Mouse (Mus musculus) lung, embryonic 14.5 days (tissue): ENCODE measurements around the gene Orm3. TPM values are rescaled to one million over a fixed set of nuclear protein-coding genes. Genes with fewer than 3 reads are reported as not detected.

Experiments used
- ATAC-seq: fragments of 200-750 bp; cut with Nextera tagmentation; 2 replicates; pipeline ENCODE4 v1.8.0; 2017; ENCODE audit warnings: mild to moderate bottlenecking, moderate TSS enrichment, moderate library complexity; ENCODE audit not compliant: insufficient read depth
- DNase-seq: peaks from one replicate; pipeline ENCODE4 v3.0.0-alpha.2; 2015
- H3K27ac ChIP-seq: fragments of 300-500 bp; sonication (generic); 2 replicates; pipeline ENCODE4 v1.5.1; 2014; ENCODE audit warnings: low read depth, mild to moderate bottlenecking, moderate library complexity
- H3K27me3 ChIP-seq: fragments of 300-500 bp; sonication (generic); 2 replicates; pipeline ENCODE4 v1.6.1; 2014; ENCODE audit warnings: low read length, control low read depth; ENCODE audit not compliant: insufficient read depth
- H3K36me3 ChIP-seq: fragments of 300-500 bp; sonication (generic); 2 replicates; pipeline ENCODE4 v1.6.1; 2014; ENCODE audit warnings: control low read depth; ENCODE audit not compliant: insufficient read depth
- H3K4me1 ChIP-seq: fragments of 300-500 bp; sonication (generic); 2 replicates; pipeline ENCODE4 v1.6.1; 2014; ENCODE audit warnings: antibody characterized with exemption, control low read depth; ENCODE audit not compliant: insufficient read depth
- H3K4me2 ChIP-seq: fragments of 300-500 bp; sonication (generic); 2 replicates; pipeline ENCODE4 v1.6.1; 2014; ENCODE audit warnings: mild to moderate bottlenecking
- H3K4me3 ChIP-seq: fragments of 300-500 bp; sonication (generic); 2 replicates; pipeline ENCODE4 v1.5.1; 2014; ENCODE audit warnings: low read depth, low read length
- H3K9ac ChIP-seq: fragments of 300-500 bp; sonication (generic); 2 replicates; pipeline ENCODE4 v1.6.1; 2014
- H3K9me3 ChIP-seq: fragments of 300-500 bp; sonication (generic); 2 replicates; pipeline ENCODE4 v1.6.1; 2016; ENCODE audit warnings: low read depth, low read length, control low read depth
- CTCF ChIP-seq: IDR thresholded peaks from 2 replicates; pipeline ENCODE4 v1.5.1; 2016; ENCODE audit warnings: antibody characterized with exemption, low read depth
- WGBS: fragments of 180-500 bp; shearing (Covaris S2); extraction: QIAGEN DNeasy Blood & Tissue Kit; methylation state at CpG from one replicate; pipeline ENCODE4 v1.1.7; 2014; 5-methylcytosine and 5-hydroxymethylcytosine counted together
- polyA plus RNA-seq: library from polyadenylated mRNA; unstranded; fragments of >200 nt; fragmentation: Nextera tagmentation; extraction: Ambion mirVana; gene quantifications from 2 replicates; pipeline ENCODE4 v1.2.1, GENCODE M21; 2014

Gene Orm3
- polyA plus RNA-seq: not detected in 2 replicates

DNA sequence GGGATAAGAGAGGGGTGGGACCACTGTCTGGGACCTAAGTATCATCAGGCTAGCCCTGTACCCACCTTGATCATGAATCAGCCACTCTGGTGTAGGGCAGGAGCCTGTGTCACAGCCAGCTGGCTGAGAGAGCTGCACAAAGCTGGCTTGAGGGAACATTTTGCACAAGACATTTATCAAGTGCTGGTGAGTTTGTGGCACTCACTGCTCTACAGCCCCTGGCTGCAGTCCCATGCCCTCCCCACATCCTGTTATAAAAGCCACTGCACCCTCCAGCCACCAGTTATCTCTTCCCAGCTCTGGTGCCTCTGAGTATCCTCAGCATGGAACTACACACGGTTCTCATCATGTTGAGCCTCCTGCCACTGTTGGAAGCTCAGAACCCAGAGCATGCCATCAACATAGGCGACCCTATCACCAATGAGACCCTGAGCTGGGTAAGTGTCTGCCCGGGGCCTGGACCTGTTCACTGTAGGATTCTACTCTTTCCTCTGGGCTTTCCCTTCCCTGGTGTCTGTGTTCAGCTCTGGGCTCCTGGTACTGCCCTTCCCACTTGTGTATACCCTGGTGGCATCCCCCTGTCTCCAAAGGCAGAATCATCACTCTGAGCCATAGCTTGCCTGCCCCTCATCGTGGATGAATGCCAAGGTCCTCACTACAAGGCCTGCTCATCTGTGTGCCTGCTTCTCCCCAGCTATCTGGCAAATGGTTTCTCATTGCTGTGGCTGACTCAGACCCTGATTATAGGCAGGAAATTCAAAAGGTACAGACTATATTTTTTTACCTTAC lies at the start of gene Orm3:
TSS of gene Orm3 (plus strand) at position 286 of the 789 bp plus-strand sequence.
- Histone ChIP-seq H3K36me3 (no peaks in the 10 kb centered on the region), H3K27me3 (no peaks in the 10 kb centered on the region), H3K4me2 (no peak within 1 kb of the TSS), H3K9me3 (no peaks in the 10 kb centered on the region), H3K4me1 (no peaks in the 10 kb centered on the region), H3K27ac (no peak within 1 kb of the TSS), H3K9ac (no peak within 1 kb of the TSS), H3K4me3 (no peak within 1 kb of the TSS)
- no peak for TF ChIP-seq CTCF
- peak; percentile 10 for DNase-seq
- no peak for ATAC-seq
- 68% methylated on average over 4 of the region's 4 CpGs for WGBS

DNA sequence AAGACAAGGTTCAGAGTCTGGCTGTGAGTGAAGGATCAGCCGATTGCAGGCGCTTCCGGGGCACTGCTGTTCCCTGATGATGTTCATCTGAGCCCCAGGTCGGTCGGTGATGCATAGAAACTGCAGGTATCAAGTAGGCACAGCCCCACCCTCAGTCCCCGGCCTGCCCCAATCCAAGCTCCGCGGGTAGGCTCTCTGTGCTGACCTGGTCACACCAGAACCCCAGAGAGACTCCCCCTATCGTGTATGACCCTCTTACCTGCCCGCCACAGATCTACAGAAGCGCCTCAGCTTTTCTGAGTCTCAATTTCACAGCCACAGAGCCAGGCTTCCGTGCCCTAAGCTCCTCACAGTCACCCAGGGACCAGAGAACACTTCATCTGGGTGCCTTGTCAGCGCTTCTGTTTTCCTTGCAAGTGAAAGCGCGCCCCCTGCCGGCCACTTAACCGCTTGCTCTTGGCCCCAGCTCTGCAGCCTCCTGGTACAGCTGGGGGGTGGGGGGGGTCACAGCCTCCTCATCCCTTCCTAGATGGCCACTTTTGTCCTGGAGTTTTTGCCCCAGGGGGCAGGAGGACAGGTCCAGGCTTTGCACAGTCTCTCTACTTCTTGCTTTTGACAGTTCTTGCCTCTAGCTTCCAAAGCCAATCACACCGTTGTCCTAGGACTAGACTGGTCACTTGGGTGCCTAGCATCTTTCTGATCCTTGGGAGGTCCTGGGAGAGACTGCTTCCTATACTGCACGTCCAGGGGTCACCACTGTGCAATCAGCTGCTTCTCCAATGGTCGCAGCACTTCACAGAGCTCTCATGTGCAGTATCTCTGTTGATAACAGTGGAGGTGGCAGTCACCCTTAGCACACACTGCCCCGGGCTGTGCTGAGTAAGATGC lies 48.5 kb upstream of the Orm3 start:
- DNase-seq (peak; percentile 94), ATAC-seq (peak; percentile 75)
- no peaks in the 10 kb centered on the region for H3K9me3 ChIP-seq
- peak; percentile 90 for TF ChIP-seq CTCF
- 30% methylated on average over 21 of the region's 21 CpGs for whole genome bisulfite sequencing
- no peak overlapping the region for H3K4me3 ChIP-seq
- H3K27me3 ChIP-seq: no peaks in the 10 kb centered on the region
- no peak overlapping the region for H3K4me2 ChIP-seq
- no peak overlapping the region for H3K27ac ChIP-seq
- peaks cover 81% of the 10 kb centered on the region for H3K36me3 ChIP-seq
- H3K4me1 ChIP-seq: no peaks in the 10 kb centered on the region
- no peak overlapping the region for H3K9ac ChIP-seq

DNA sequence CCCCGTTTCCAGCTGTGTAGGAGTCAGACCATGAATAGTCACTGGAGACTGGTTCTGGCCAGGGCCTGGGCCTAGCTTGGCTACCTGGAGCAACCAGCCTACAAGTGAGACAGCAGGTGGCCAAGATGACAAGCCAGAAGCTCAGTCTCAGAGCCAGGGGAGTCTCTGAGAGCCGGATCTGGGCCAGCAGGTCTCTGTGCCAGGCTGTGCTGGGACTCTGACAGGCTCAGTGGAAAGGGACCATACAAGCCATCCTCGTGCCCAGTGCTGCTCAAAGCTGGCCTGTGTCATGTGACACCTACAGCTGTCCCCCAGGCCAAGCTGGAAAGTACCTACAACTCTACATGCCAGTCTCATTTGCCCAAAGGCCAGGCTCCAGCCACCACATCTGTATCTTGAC lies 47.6 kb upstream of the Orm3 start:
- DNase-seq (no peak), ATAC-seq (no peak)
- Histone ChIP-seq H3K9ac (no peak overlapping the region), H3K27ac (no peak overlapping the region), H3K27me3 (no peaks in the 10 kb centered on the region), H3K36me3 (peaks cover 81% of the 10 kb centered on the region), H3K9me3 (no peaks in the 10 kb centered on the region), H3K4me1 (no peaks in the 10 kb centered on the region), H3K4me2 (no peak overlapping the region), H3K4me3 (no peak overlapping the region)
- no peak for TF ChIP-seq CTCF
- 73% methylated on average over 3 of the region's 3 CpGs for WGBS

DNA sequence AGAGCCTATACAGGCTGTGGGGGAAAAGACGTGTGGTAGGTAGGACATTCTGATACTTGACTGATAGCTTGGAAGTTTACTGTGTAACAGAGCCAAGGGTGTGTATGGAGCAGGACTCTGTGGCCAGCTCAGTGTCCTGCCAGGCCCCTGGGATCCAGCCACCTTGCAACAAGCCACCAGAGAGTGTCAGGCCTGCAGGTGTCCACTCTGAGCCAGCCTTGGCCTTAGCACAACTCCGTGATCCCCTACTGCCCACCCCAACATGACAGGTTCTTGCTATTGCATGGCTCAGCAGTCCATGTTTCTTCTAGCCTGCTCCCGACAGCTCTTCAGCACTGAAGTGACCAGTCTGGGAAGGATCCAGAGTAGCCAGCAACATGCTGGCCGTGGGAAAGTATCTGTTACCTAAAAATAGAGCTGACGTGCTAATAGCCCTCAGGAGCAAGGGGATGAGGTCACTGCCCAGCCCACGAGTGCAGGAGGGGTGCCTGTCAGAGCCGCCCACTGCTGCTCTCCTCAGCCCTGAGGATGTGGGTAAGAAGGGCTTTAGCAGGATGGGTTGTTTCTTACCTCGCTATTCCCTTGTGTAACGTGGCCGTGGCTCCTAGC lies 45.6 kb upstream of the Orm3 start:
- Histone ChIP-seq H3K9me3 (no peaks in the 10 kb centered on the region), H3K27ac (no peak overlapping the region), H3K36me3 (peaks cover 82% of the 10 kb centered on the region), H3K4me1 (no peaks in the 10 kb centered on the region), H3K27me3 (no peaks in the 10 kb centered on the region), H3K4me2 (no peak overlapping the region), H3K4me3 (no peak overlapping the region), H3K9ac (no peak overlapping the region; the same call in 1 of the 2 replicates)
- no peak for DNase-seq
- ATAC-seq: no peak
- no peak for TF ChIP-seq CTCF
- 56% methylated on average over 10 of the region's 10 CpGs for WGBS

DNA sequence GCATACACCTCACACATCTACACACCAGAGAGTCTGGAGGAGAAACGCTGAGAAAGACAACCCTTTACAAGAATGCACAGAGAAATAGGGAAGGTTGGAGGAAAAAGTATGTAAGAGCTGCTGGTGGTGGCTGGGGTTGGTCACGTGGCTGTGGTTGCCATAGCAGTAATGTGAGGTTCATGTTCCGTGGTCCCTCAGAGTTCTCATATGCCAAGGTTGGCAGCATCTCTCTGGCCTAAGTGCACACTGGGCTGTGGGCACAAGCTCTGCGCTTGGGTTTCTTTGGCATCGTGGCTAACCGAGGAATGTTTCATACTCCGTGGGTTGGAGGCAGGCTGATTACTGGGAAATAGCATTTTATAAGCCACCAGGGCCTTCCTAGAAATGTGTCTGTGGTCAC lies 44.5 kb upstream of the Orm3 start:
- ATAC-seq (no peak), DNase-seq (no peak)
- Histone ChIP-seq H3K9me3 (no peaks in the 10 kb centered on the region), H3K4me3 (no peak overlapping the region), H3K27ac (no peak overlapping the region), H3K4me2 (no peak overlapping the region), H3K4me1 (no peaks in the 10 kb centered on the region), H3K36me3 (peaks cover 75% of the 10 kb centered on the region), H3K27me3 (no peaks in the 10 kb centered on the region), H3K9ac (no peak overlapping the region)
- 87% methylated on average over 7 of the region's 7 CpGs for WGBS
- no peak for TF ChIP-seq CTCF

DNA sequence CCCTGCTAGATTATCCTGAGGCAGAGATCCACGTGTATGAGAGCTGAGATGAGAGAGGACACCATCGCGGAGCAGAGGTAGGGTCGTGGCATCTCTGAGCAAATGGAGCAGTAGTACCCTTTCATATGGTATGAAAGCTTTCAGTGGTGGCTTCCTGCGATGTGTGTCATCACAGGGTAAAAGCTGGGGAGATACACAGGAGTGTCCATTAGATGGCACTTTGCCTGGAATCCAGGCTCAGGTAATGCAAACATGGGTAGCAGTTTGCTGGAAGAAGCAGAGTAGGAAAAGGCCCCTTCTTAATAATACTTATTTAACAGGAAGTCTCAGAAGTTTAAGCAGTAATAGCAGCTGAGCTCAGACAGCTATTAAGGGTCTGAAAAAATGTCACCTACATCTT lies 41.9 kb upstream of the Orm3 start:
- no peak for TF ChIP-seq CTCF
- peaks cover 78% of the 10 kb centered on the region for H3K36me3 ChIP-seq
- WGBS: 74% methylated on average over 5 of the region's 5 CpGs

More for the DNA sequence above, 41.9 kb upstream of the Orm3 start:
- Histone ChIP-seq H3K27me3 (no peaks in the 10 kb centered on the region), H3K4me3 (no peak overlapping the region), H3K27ac (no peak overlapping the region), H3K9me3 (no peaks in the 10 kb centered on the region), H3K9ac (no peak overlapping the region), H3K4me2 (no peak overlapping the region), H3K4me1 (no peaks in the 10 kb centered on the region)
- no peak for ATAC-seq
- no peak for DNase-seq
